Comparison of ENCODE assay signal across 12 mouse cellular contexts in the genomic region with DNA sequence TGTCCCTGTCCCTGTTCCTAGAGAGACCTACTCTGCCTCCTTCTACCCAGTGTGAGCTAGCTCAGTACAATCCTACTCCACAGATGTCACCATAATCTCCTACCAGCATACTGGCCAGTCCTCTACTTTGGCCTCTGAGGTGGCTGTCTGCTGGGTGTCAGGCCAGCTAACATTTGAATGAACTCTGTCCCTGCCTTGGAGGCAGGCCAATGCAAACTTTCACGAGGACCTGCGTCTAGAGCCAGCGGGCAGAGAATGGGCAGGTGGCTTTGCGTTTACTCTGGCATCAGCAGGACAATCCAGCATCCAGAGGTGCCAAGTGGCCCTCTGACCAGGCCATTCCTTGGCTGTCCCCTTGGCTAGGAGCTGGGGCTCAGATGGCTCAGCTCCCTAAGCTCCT.
DNase-seq lines count a peak whose midpoint lies in the region; ATAC-seq and TF ChIP-seq lines count a peak whose summit lies in the region.
"Had no signal": no experiment of that assay in that cellular context is flagged by ENCODE, and none has a peak within 500 bp of the region (broad histone marks: within the 10 kb centered on the region; RNA-seq: fewer than 3 reads in every experiment).

No protein-coding gene starts in this region.

- no peak for TF ChIP-seq CTCF in gastrocnemius, adult 2 months (IDR thresholded peaks at IDR 0.05)
- TF ChIP-seq CTCF in liver, postnatal 0 days (IDR thresholded peaks at IDR 0.05; ENCODE audit: low read depth) = no peak

- intact Hi-C loops in gastrocnemius, adult 2 months (cut with DNase I) = no loop called here
- intact Hi-C loops in heart, postnatal 10 days (cut with DNase I) = no loop called here

- H3K27ac ChIP-seq in gastrocnemius, adult 2 months = peak overlapping the region; percentile 43; the same call in 1 of the 2 replicates
- H3K27ac ChIP-seq in liver, postnatal 0 days (ENCODE audit: low read depth) = peak overlapping the region; percentile 46
- H3K27ac ChIP-seq: forebrain, embryonic 15.5 days; macrophage had no signal

- ATAC-seq in liver, postnatal 0 days = peak; percentile 95
- ATAC-seq in erythroid progenitor cell, adult 5-6 weeks (replicated peaks; ENCODE audit: low FRiP score, poor library complexity, severe bottlenecking) = no peak
- ATAC-seq: forebrain, embryonic 15.5 days; hindbrain, embryonic 16.5 days; Patski had no signal

- no peaks in the 10 kb centered on the region for H3K27me3 ChIP-seq in liver, postnatal 0 days (ENCODE audit: insufficient read depth, low read length)
- H3K27me3 ChIP-seq: forebrain, embryonic 15.5 days; Patski had no signal

- peak; percentile 63 for DNase-seq in gastrocnemius, adult 18-20 months (ENCODE audit: low spot score)
- DNase-seq in gastrocnemius, postnatal 4 days (ENCODE audit: low spot score in 2 of 2) = no peak
- DNase-seq in gastrocnemius, adult 2 months = peak; percentile 82
- peak; percentile 80 to 85 for DNase-seq in heart, postnatal 10 days
- DNase-seq in liver, postnatal 0 days = peak; percentile 76
- DNase-seq in frontal cortex, postnatal 25 days (ENCODE audit: low spot score in 2 of 2) = no peak
- DNase-seq in retina, embryonic 14.5 days (ENCODE audit: low spot score) = no peak

- H3K4me3 ChIP-seq in gastrocnemius, adult 2 months = no peak overlapping the region
- H3K4me3 ChIP-seq in liver, postnatal 0 days (ENCODE audit: low read depth, low read length) = no peak overlapping the region
- H3K4me3 ChIP-seq: forebrain, embryonic 15.5 days had no signal

- H3K36me3 ChIP-seq in liver, postnatal 0 days (replicated peaks; ENCODE audit: insufficient read depth, low read length) = no peaks in the 10 kb centered on the region; the same call in 1 of the 2 replicates
- H3K36me3 ChIP-seq: forebrain, embryonic 15.5 days had no signal

- H3K4me2 ChIP-seq in liver, postnatal 0 days (ENCODE audit: low read depth, low read length) = no peak overlapping the region
- H3K4me2 ChIP-seq: forebrain, embryonic 15.5 days had no signal

- no peaks in the 10 kb centered on the region for H3K9me3 ChIP-seq in liver, postnatal 0 days (ENCODE audit: low read length)
- H3K9me3 ChIP-seq: forebrain, embryonic 15.5 days had no signal

- WGBS in liver, postnatal 0 days (ENCODE audit: insufficient replicate concordance) = 79% methylated on average over 4 of the region's 4 CpGs

- peaks cover 11% of the 10 kb centered on the region for H3K4me1 ChIP-seq in liver, postnatal 0 days (ENCODE audit: insufficient read depth)

- H3K9ac ChIP-seq in liver, postnatal 0 days (replicated peaks) = no peak overlapping the region
- H3K9ac ChIP-seq: forebrain, embryonic 15.5 days had no signal

- peak; percentile 11; the same call in 1 of the 2 replicates for TF ChIP-seq EP300 in liver, postnatal 0 days (IDR thresholded peaks at IDR 0.05; ENCODE audit: low read depth)

Comparison
In these comparisons a context has a peak if more than half of its experiments do, and no peak if none do; other contexts are left out.
1. DNase-seq: peak in gastrocnemius, adult 18-20 months (single experiment), gastrocnemius, adult 2 months (single experiment), heart, postnatal 10 days (2 of 2) and liver, postnatal 0 days (single experiment); none in gastrocnemius, postnatal 4 days (0 of 2), frontal cortex, postnatal 25 days (0 of 2) and retina, embryonic 14.5 days (single experiment).